Mouse (Mus musculus) bone marrow macrophage, adult 2 months (primary cell): ENCODE results near the gene Col13a1.

Experiments
- CTCF ChIP-seq: IDR thresholded peaks from 2 replicates; pipeline ENCODE4 v1.5.1; 2012; ENCODE audit warnings: low read depth, mild to moderate bottlenecking, low read length, moderate library complexity
- POLR2A ChIP-seq: IDR thresholded peaks from 2 replicates; pipeline ENCODE4 v1.6.1; 2012; ENCODE audit warnings: mild to moderate bottlenecking, low read depth, low read length, borderline replicate concordance

DNA sequence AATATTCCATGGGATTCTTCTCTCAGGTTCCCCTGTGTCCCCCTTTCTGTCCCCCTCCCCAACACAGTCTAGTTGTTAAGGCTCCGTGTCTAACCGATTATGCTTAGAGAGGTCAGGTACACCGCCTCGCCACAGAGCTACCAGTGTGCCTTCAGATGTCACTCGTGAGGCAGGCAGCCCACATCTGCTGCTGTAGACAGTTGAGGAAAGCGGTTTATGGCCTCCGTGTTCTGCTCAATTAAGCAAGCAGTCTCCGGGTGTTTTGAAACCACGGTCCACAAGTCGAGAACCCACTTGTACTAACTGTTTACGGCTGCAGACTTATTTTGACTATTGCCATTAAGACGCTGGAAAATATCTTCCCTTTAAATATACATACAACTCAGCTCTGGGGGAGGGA is 48.8 kb upstream of the Col13a1 start:
- no peak for TF ChIP-seq CTCF
- no peak for TF ChIP-seq POLR2A
